Mouse (Mus musculus) forebrain, embryonic 13.5 days (tissue): ENCODE measurements around the gene Cyp4b1. TPM values are rescaled to one million over a fixed set of nuclear protein-coding genes. Genes with fewer than 3 reads are reported as not detected.
"Not testable (repeated sequence)": the region's sequence is repeated elsewhere in the genome, so short reads cannot be mapped to it uniquely, and the experiment has no call there.

Experiments used
- ATAC-seq: fragments of 200-750 bp; cut with Nextera tagmentation; 2 replicates; pipeline ENCODE4 v1.8.0; 2017
- H3K27ac ChIP-seq: fragments of 300-500 bp; sonication (generic); 2 replicates; pipeline ENCODE4 v1.5.1; 2015; ENCODE audit warnings: inconsistent platforms, mild to moderate bottlenecking, moderate library complexity
- H3K27me3 ChIP-seq: fragments of 300-500 bp; sonication (generic); 2 replicates; pipeline ENCODE4 v1.6.1; 2015; ENCODE audit warnings: mild to moderate bottlenecking, inconsistent platforms
- H3K36me3 ChIP-seq: fragments of 300-500 bp; sonication (generic); 2 replicates; pipeline ENCODE4 v1.6.1; 2015; ENCODE audit warnings: mild to moderate bottlenecking, inconsistent platforms; ENCODE audit not compliant: poor library complexity, severe bottlenecking
- H3K4me1 ChIP-seq: fragments of 300-500 bp; sonication (generic); 2 replicates; pipeline ENCODE4 v1.6.1; 2015; ENCODE audit warnings: inconsistent platforms
- H3K4me2 ChIP-seq: fragments of 300-500 bp; sonication (generic); 2 replicates; pipeline ENCODE4 v1.6.1; 2015; ENCODE audit warnings: inconsistent platforms, mild to moderate bottlenecking, moderate library complexity
- H3K4me3 ChIP-seq: fragments of 300-500 bp; sonication (generic); 2 replicates; pipeline ENCODE4 v1.5.1; 2015; ENCODE audit warnings: mild to moderate bottlenecking, inconsistent platforms
- H3K9ac ChIP-seq: fragments of 300-500 bp; sonication (generic); 2 replicates; pipeline ENCODE4 v1.6.1; 2015; ENCODE audit warnings: mild to moderate bottlenecking, inconsistent platforms
- H3K9me3 ChIP-seq: fragments of 300-500 bp; sonication (generic); replicated peaks from 2 replicates; pipeline ENCODE4 v1.6.1; 2016; ENCODE audit warnings: inconsistent platforms
- WGBS: fragments of 180-500 bp; shearing (Covaris S2); methylation state at CpG from one replicate; pipeline ENCODE4 v1.1.7; 2015; 5-methylcytosine and 5-hydroxymethylcytosine counted together
- polyA plus RNA-seq: library from polyadenylated mRNA; unstranded; fragments of >200 nt; fragmentation: Nextera tagmentation; extraction: Ambion mirVana; gene quantifications from 2 replicates; pipeline ENCODE4 v1.2.1, GENCODE M21; 2015

The Cyp4b1 gene
- polyA plus RNA-seq = 0.24 TPM in 1 of 2 replicates, not detected in the other

GRCm38 (mm10) chr4:115647580-115647979, at the start of gene Cyp4b1:
TSS of gene Cyp4b1 (minus strand) at chr4:115647723.
- H3K27ac ChIP-seq = no peak within 1 kb of the TSS
- H3K9me3 ChIP-seq = no peaks in the 10 kb centered on the region
- H3K4me1 ChIP-seq = no peaks in the 10 kb centered on the region
- H3K9ac ChIP-seq = no peak within 1 kb of the TSS
- no peaks in the 10 kb centered on the region for H3K27me3 ChIP-seq
- no peak within 1 kb of the TSS for H3K4me3 ChIP-seq
- WGBS = 85% methylated on average over 9 of the region's 9 CpGs
- no peak for ATAC-seq
- no peak within 1 kb of the TSS for H3K4me2 ChIP-seq
- H3K36me3 ChIP-seq = no peaks in the 10 kb centered on the region

- H3K36me3 ChIP-seq = no peaks in the 10 kb centered on the region
- WGBS = 32% methylated on average over 4 of the region's 4 CpGs
- no peak overlapping the region for H3K27ac ChIP-seq
- ATAC-seq = no peak
- no peaks in the 10 kb centered on the region for H3K9me3 ChIP-seq
- no peaks in the 10 kb centered on the region for H3K4me1 ChIP-seq
- H3K9ac ChIP-seq = no peak overlapping the region
- H3K4me2 ChIP-seq = no peak overlapping the region
- no peak overlapping the region for H3K4me3 ChIP-seq
- H3K27me3 ChIP-seq = no peaks in the 10 kb centered on the region
Observed at GRCm38 (mm10) chr4:115686299-115686698, 38.8 kb upstream of the Cyp4b1 start.

- no peak overlapping the region for H3K4me3 ChIP-seq
- H3K9me3 ChIP-seq = no peaks in the 10 kb centered on the region
- ATAC-seq = no peak
- no peaks in the 10 kb centered on the region for H3K36me3 ChIP-seq
- no peak overlapping the region for H3K9ac ChIP-seq
- no peaks in the 10 kb centered on the region for H3K27me3 ChIP-seq
- no peak overlapping the region for H3K4me2 ChIP-seq
- peaks cover 7% of the 10 kb centered on the region; the same call in 1 of the 2 replicates for H3K4me1 ChIP-seq
- no peak overlapping the region for H3K27ac ChIP-seq
Observed at GRCm38 (mm10) chr4:115659190-115659589, 11.7 kb upstream of the Cyp4b1 start.

- no peak overlapping the region for H3K27ac ChIP-seq
- no peak for ATAC-seq
- no peaks in the 10 kb centered on the region for H3K9me3 ChIP-seq
- no peak overlapping the region for H3K9ac ChIP-seq
- no peaks in the 10 kb centered on the region for H3K27me3 ChIP-seq
- peak overlapping the region; percentile 87 for H3K4me2 ChIP-seq
- H3K36me3 ChIP-seq = no peaks in the 10 kb centered on the region
- H3K4me1 ChIP-seq = peaks cover 7% of the 10 kb centered on the region; the same call in 1 of the 2 replicates
- no peak overlapping the region for H3K4me3 ChIP-seq
Observed at GRCm38 (mm10) chr4:115657867-115658249, 10.3 kb upstream of the Cyp4b1 start.

- Histone ChIP-seq H3K36me3 (no peaks in the 10 kb centered on the region), H3K4me2 (peak overlapping the region; percentile 87), H3K9ac (peak overlapping the region; percentile 68), H3K4me1 (peaks cover 7% of the 10 kb centered on the region; the same call in 1 of the 2 replicates), H3K4me3 (peak overlapping the region; percentile 48), H3K27ac (no peak overlapping the region), H3K27me3 (no peaks in the 10 kb centered on the region), H3K9me3 (no peaks in the 10 kb centered on the region)
- 2% methylated on average over 34 of the region's 34 CpGs for WGBS
- peak; percentile 88 for ATAC-seq
Observed at GRCm38 (mm10) chr4:115657104-115657866, 9.8 kb upstream of the Cyp4b1 start.

GRCm38 (mm10) chr4:115656535-115656922, 9.0 kb upstream of the Cyp4b1 start:
- not testable (repeated sequence) for H3K27ac ChIP-seq, H3K36me3 ChIP-seq, H3K9ac ChIP-seq, ATAC-seq, H3K27me3 ChIP-seq, H3K4me1 ChIP-seq, H3K9me3 ChIP-seq, H3K4me2 ChIP-seq, H3K4me3 ChIP-seq
- WGBS = 78% methylated on average over 1 of the region's 1 CpGs

- 93% methylated on average over 7 of the region's 7 CpGs for WGBS
- not testable (repeated sequence) for H3K36me3 ChIP-seq, H3K27me3 ChIP-seq, H3K9ac ChIP-seq, H3K9me3 ChIP-seq, ATAC-seq, H3K4me2 ChIP-seq, H3K4me1 ChIP-seq, H3K27ac ChIP-seq, H3K4me3 ChIP-seq
Observed at GRCm38 (mm10) chr4:115655841-115656534, 8.5 kb upstream of the Cyp4b1 start.

- Histone ChIP-seq H3K9me3 (no peaks in the 10 kb centered on the region), H3K4me1 (no peaks in the 10 kb centered on the region), H3K27me3 (no peaks in the 10 kb centered on the region), H3K4me3 (no peak overlapping the region), H3K4me2 (no peak overlapping the region), H3K27ac (no peak overlapping the region), H3K9ac (no peak overlapping the region), H3K36me3 (no peaks in the 10 kb centered on the region)
- WGBS = 88% methylated on average over 5 of the region's 5 CpGs
- ATAC-seq = no peak
Observed at GRCm38 (mm10) chr4:115650866-115651265, 3.3 kb upstream of the Cyp4b1 start.

GRCm38 (mm10) chr4:115649344-115649743, 1.8 kb upstream of the Cyp4b1 start:
- Histone ChIP-seq H3K4me1 (no peaks in the 10 kb centered on the region), H3K9me3 (no peaks in the 10 kb centered on the region), H3K4me3 (no peak overlapping the region), H3K27me3 (no peaks in the 10 kb centered on the region), H3K9ac (no peak overlapping the region), H3K4me2 (no peak overlapping the region), H3K36me3 (no peaks in the 10 kb centered on the region), H3K27ac (no peak overlapping the region)
- ATAC-seq = no peak

GRCm38 (mm10) chr4:115648752-115649151, 1.2 kb upstream of the Cyp4b1 start:
- WGBS = 70% methylated on average over 2 of the region's 2 CpGs
- H3K4me2 ChIP-seq = no peak overlapping the region
- H3K27ac ChIP-seq = no peak overlapping the region
- H3K4me1 ChIP-seq = no peaks in the 10 kb centered on the region
- no peaks in the 10 kb centered on the region for H3K9me3 ChIP-seq
- ATAC-seq = no peak
- no peak overlapping the region for H3K9ac ChIP-seq
- no peak overlapping the region for H3K4me3 ChIP-seq
- H3K27me3 ChIP-seq = no peaks in the 10 kb centered on the region
- H3K36me3 ChIP-seq = no peaks in the 10 kb centered on the region

GRCm38 (mm10) chr4:115645371-115645770, 2.2 kb downstream of the Cyp4b1 start:
- no peaks in the 10 kb centered on the region for H3K4me1 ChIP-seq
- no peaks in the 10 kb centered on the region for H3K27me3 ChIP-seq
- no peak overlapping the region for H3K4me3 ChIP-seq
- H3K9me3 ChIP-seq = no peaks in the 10 kb centered on the region
- no peak overlapping the region for H3K27ac ChIP-seq
- ATAC-seq = no peak
- H3K36me3 ChIP-seq = no peaks in the 10 kb centered on the region
- no peak overlapping the region for H3K4me2 ChIP-seq
- no peak overlapping the region for H3K9ac ChIP-seq

GRCm38 (mm10) chr4:115642967-115643754, 4.4 kb downstream of the Cyp4b1 start:
- no peak for ATAC-seq
- 76% methylated on average over 5 of the region's 5 CpGs for WGBS

More at GRCm38 (mm10) chr4:115642967-115643754, 4.4 kb downstream of the Cyp4b1 start:
- H3K9me3 ChIP-seq = no peaks in the 10 kb centered on the region
- no peaks in the 10 kb centered on the region for H3K4me1 ChIP-seq
- no peak overlapping the region for H3K4me3 ChIP-seq
- H3K9ac ChIP-seq = no peak overlapping the region
- H3K4me2 ChIP-seq = no peak overlapping the region
- H3K36me3 ChIP-seq = no peaks in the 10 kb centered on the region
- no peak overlapping the region for H3K27ac ChIP-seq
- no peaks in the 10 kb centered on the region for H3K27me3 ChIP-seq
